Mouse (Mus musculus) spleen, postnatal 14 days (tissue): Measurements from ENCODE around the gene Chd3.
A peak's percentile ranks its signal among the peaks of the same experiment; 100 is the strongest.
"Not testable (repeated sequence)": the region's sequence is repeated elsewhere in the genome, so short reads cannot be mapped to it uniquely, and the experiment has no call there.

Experiments
- DNase-seq, 2 experiments: peaks; one replicate each; pipeline ENCODE4 v3.0.0; 2021 to 2022; ENCODE audit warnings: low spot score in 2 of 2

The Chd3 gene

GRCm38 (mm10) chr11:69324749-69325148 is 44.5 kb downstream of the Chd3 start:
- DNase-seq: no peak

GRCm38 (mm10) chr11:69323667-69324111 is 45.5 kb downstream of the Chd3 start, which contains the start of the genes Cntrob and Trappc1:
TSS of gene Cntrob (minus strand) at chr11:69323775.
TSS of gene Trappc1 (plus strand) at chr11:69323980.
- DNase-seq: peak; percentile 98

- DNase-seq: no peak
Measured at GRCm38 (mm10) chr11:69322693-69323471, 46.3 kb downstream of the Chd3 start.

GRCm38 (mm10) chr11:69322010-69322409 is 47.2 kb downstream of the Chd3 start:
- no peak for DNase-seq

- no peak for DNase-seq
Measured at GRCm38 (mm10) chr11:69321580-69321979, 47.6 kb downstream of the Chd3 start.

GRCm38 (mm10) chr11:69318000-69318399 is 51.2 kb downstream of the Chd3 start:
- not testable (repeated sequence) for DNase-seq

GRCm38 (mm10) chr11:69316361-69316760 is 52.8 kb downstream of the Chd3 start:
- DNase-seq: no peak

- DNase-seq: no peak
Measured at GRCm38 (mm10) chr11:69311266-69311665, 57.9 kb downstream of the Chd3 start.

GRCm38 (mm10) chr11:69306039-69306438 is 63.2 kb downstream of the Chd3 start:
- no peak for DNase-seq

GRCm38 (mm10) chr11:69305291-69305690 is 63.9 kb downstream of the Chd3 start:
- no peak for DNase-seq

- no peak for DNase-seq
Measured at GRCm38 (mm10) chr11:69302817-69303216, 66.4 kb downstream of the Chd3 start.

- DNase-seq: no peak
Measured at GRCm38 (mm10) chr11:69298231-69298630, 71.0 kb downstream of the Chd3 start.

GRCm38 (mm10) chr11:69297799-69298198 is 71.4 kb downstream of the Chd3 start:
- DNase-seq: no peak

GRCm38 (mm10) chr11:69295286-69295685 is 73.9 kb downstream of the Chd3 start:
- DNase-seq: no peak
